In the genomic region with DNA sequence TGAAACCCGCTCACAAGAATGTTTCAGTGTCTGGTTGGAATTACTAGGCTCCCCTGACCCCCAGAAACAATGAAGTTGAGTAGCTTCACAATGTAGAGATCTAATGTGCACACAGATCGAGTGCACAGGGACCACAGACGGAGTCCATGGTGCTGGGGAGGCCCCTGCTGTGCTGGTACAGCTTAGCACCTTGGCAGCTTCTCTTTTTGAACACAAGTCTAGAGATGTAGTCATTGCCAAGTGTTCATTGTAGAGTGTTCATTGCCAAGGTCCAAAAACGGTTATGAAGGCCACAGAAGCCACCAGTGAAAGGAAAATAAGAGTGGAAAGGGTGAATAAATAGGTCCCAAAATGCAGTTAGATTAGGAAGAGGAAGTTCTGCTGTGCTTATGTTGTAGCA, we compare ENCODE assay signal across 20 mouse cellular contexts. TPM values are rescaled to one million over a fixed set of nuclear protein-coding genes. Genes with fewer than 3 reads are reported as not detected.
A peak's percentile ranks its signal among the peaks of the same experiment; 100 is the strongest.
DNase-seq lines count a peak whose midpoint lies in the region; ATAC-seq and TF ChIP-seq lines count a peak whose summit lies in the region.
"Had no signal": no experiment of that assay in that cellular context is flagged by ENCODE, and none has a peak within 500 bp of the region (broad histone marks: within the 10 kb centered on the region; RNA-seq: fewer than 3 reads in every experiment).

No protein-coding gene starts in this region.

- WGBS in liver, adult 2 months: 51% methylated on average over 4 of the region's 4 CpGs
- 55% methylated on average over 4 of the region's 4 CpGs for WGBS in liver, embryonic 12.5 days (ENCODE audit: insufficient replicate concordance)

- no peak overlapping the region for H3K27ac ChIP-seq in liver, adult 2 months (replicated peaks; ENCODE audit: insufficient read depth, low read depth, low read length)
- H3K27ac ChIP-seq in liver, embryonic 12.5 days: no peak overlapping the region
- H3K27ac ChIP-seq: embryonic facial prominence, embryonic 12.5 days; embryonic facial prominence, embryonic 15.5 days; heart, adult 2 months; hindbrain, embryonic 12.5 days; hindbrain, embryonic 15.5 days had no signal

- no peaks in the 10 kb centered on the region for H3K79me2 ChIP-seq in liver, adult 2 months (ENCODE audit: control insufficient read depth, insufficient read depth, low read length)

- H3K4me1 ChIP-seq in liver, adult 2 months (ENCODE audit: control insufficient read depth, insufficient read depth, low read length): peaks cover 10% of the 10 kb centered on the region
- no peaks in the 10 kb centered on the region for H3K4me1 ChIP-seq in liver, embryonic 12.5 days
- H3K4me1 ChIP-seq: embryonic facial prominence, embryonic 15.5 days; hindbrain, embryonic 12.5 days; hindbrain, embryonic 15.5 days had no signal

- H3K9ac ChIP-seq in liver, adult 2 months (ENCODE audit: low read depth, low read length): no peak overlapping the region
- no peak overlapping the region for H3K9ac ChIP-seq in liver, embryonic 12.5 days
- H3K9ac ChIP-seq: embryonic facial prominence, embryonic 12.5 days; embryonic facial prominence, embryonic 15.5 days; hindbrain, embryonic 12.5 days; hindbrain, embryonic 15.5 days had no signal

- peak; percentile 49 for DNase-seq in cerebellum, adult 9-11 months
- no peak for DNase-seq in cerebellum, adult 8-10 months
- DNase-seq in liver, adult 2 months (ENCODE audit: extremely low read depth, low read depth, low spot score): peak; percentile 65
- peak; percentile 50 to 59 for DNase-seq in cerebellum, postnatal 25 days
- DNase-seq in layer of hippocampus, postnatal 25 days (ENCODE audit: extremely low spot score in 1 of 2, low spot score in 1 of 2): no peak
- DNase-seq: adrenal gland, adult 8-10 months; adrenal gland, postnatal 25 days; gastrocnemius, postnatal 25 days; heart, adult 2 months; kidney, adult 2 months had no signal

- no peak overlapping the region for H3K4me2 ChIP-seq in liver, embryonic 12.5 days
- H3K4me2 ChIP-seq: embryonic facial prominence, embryonic 12.5 days; embryonic facial prominence, embryonic 15.5 days; heart, embryonic 11.5 days; hindbrain, embryonic 12.5 days; hindbrain, embryonic 15.5 days had no signal

- H3K27me3 ChIP-seq in liver, adult 2 months (ENCODE audit: control insufficient read depth, insufficient read depth, low read length): no peaks in the 10 kb centered on the region
- H3K27me3 ChIP-seq in liver, embryonic 12.5 days (replicated peaks): no peaks in the 10 kb centered on the region
- H3K27me3 ChIP-seq: embryonic facial prominence, embryonic 12.5 days; embryonic facial prominence, embryonic 15.5 days; hindbrain, embryonic 12.5 days; hindbrain, embryonic 15.5 days had no signal

- H3K9me3 ChIP-seq in liver, embryonic 12.5 days (replicated peaks): no peaks in the 10 kb centered on the region
- H3K9me3 ChIP-seq: embryonic facial prominence, embryonic 12.5 days; embryonic facial prominence, embryonic 15.5 days; hindbrain, embryonic 15.5 days had no signal

- no peaks in the 10 kb centered on the region for H3K36me3 ChIP-seq in liver, adult 2 months (ENCODE audit: control insufficient read depth, insufficient read depth, low read length)
- no peaks in the 10 kb centered on the region for H3K36me3 ChIP-seq in liver, embryonic 12.5 days
- H3K36me3 ChIP-seq: embryonic facial prominence, embryonic 12.5 days; embryonic facial prominence, embryonic 15.5 days; hindbrain, embryonic 12.5 days; hindbrain, embryonic 15.5 days had no signal

- no peak overlapping the region for H3K4me3 ChIP-seq in liver, adult 2 months (ENCODE audit: insufficient read depth, low read depth, low read length)
- H3K4me3 ChIP-seq in liver, embryonic 12.5 days: no peak overlapping the region
- H3K4me3 ChIP-seq: embryonic facial prominence, embryonic 12.5 days; embryonic facial prominence, embryonic 15.5 days; heart, adult 2 months; hindbrain, embryonic 12.5 days; hindbrain, embryonic 15.5 days had no signal

- peak; percentile 24; the same call in 1 of the 2 replicates for TF ChIP-seq CTCF in liver, adult 2 months (IDR thresholded peaks at IDR 0.05; ENCODE audit: low read depth, low read length)

- ATAC-seq in liver, embryonic 12.5 days: no peak
- ATAC-seq: activated CD4-positive, CD25-positive, alpha-beta regulatory T cell, adult 4 months; CD4-positive, CD25-positive, alpha-beta regulatory T cell, adult 4 months; forebrain, embryonic 14.5 days; intestine, postnatal 0 days had no signal

- no peak for TF ChIP-seq POLR2A in liver, adult 2 months (IDR thresholded peaks at IDR 0.05; ENCODE audit: extremely low read depth, insufficient read depth, low read length)

RNA-seq across cellular contexts. Expression of a gene that starts 7.1 kb away (rescaled TPM):
- total RNA-seq in liver, adult 2 months (2014; rRNA removed): 12.3 and 13.0 TPM in 2 replicates
- 1.7 and 2.0 TPM in 2 replicates for polyA plus RNA-seq in liver, adult 2 months (2012; rRNA removed)
- 12.3 and 13.4 TPM in 2 replicates for polyA plus RNA-seq in liver, embryonic 12.5 days (2016; fragmentation: Nextera tagmentation; extraction: Ambion mirVana)
- 10 to 100 TPM in 1 of 2 experiments, 1 to 10 TPM in 1; 9.8 to 10.9 TPM for total RNA-seq in layer of hippocampus, postnatal 25 days (2021)

Comparison
In these comparisons a context has a peak if more than half of its experiments do, and no peak if none do; other contexts are left out.
1. DNase-seq: peak in cerebellum, adult 9-11 months (single experiment), liver, adult 2 months (single experiment) and cerebellum, postnatal 25 days (2 of 2); none in cerebellum, adult 8-10 months (single experiment) and layer of hippocampus, postnatal 25 days (0 of 2).